Comparison of ENCODE assay signal across 7 mouse cellular contexts in genomic region chr12:34664758-34665157, GRCm38 (mm10).
A peak's percentile ranks its signal among the peaks of the same experiment; 100 is the strongest.
DNase-seq lines count a peak whose midpoint lies in the region; ATAC-seq lines count a peak whose summit lies in the region.

No protein-coding gene starts in this region.

- peak; percentile 82 for ATAC-seq in granulocyte monocyte progenitor cell, adult 5-6 weeks (replicated peaks; ENCODE audit: poor library complexity, severe bottlenecking)
- peak; percentile 92 for ATAC-seq in megakaryocyte progenitor cell, adult 5-6 weeks (replicated peaks; ENCODE audit: poor library complexity)

- DNase-seq in ES-CJ7 (ENCODE audit: low read depth, low spot score), result peak; percentile 70
- peak; percentile 72 for DNase-seq in adrenal gland, adult 2 months
- DNase-seq in embryo, embryonic 11 days, result peak; percentile 82
- DNase-seq in layer of hippocampus, adult 9-11 months, result peak; percentile 77
- peak; percentile 28 for DNase-seq in skeletal muscle tissue, adult 2 months (ENCODE audit: low read depth, low spot score)

Comparison
In these comparisons a context has a peak if more than half of its experiments do, and no peak if none do; other contexts are left out.
1. Peak in every context shown above with its lines: DNase-seq and ATAC-seq.
2. DNase-seq: peak in every context shown above with its lines; median percentile 82 in embryo, embryonic 11 days; 77 in layer of hippocampus, adult 9-11 months; 72 in adrenal gland, adult 2 months; 70 in ES-CJ7; 28 in skeletal muscle tissue, adult 2 months.